Mouse (Mus musculus): ENCODE measurements around the gene Paox. TPM values are rescaled to one million over a fixed set of nuclear protein-coding genes. Genes with fewer than 3 reads are reported as not detected.

Paox gene
- polyA plus RNA-seq, 1 experiment from 2014 or later: 29.8 TPM

DNA sequence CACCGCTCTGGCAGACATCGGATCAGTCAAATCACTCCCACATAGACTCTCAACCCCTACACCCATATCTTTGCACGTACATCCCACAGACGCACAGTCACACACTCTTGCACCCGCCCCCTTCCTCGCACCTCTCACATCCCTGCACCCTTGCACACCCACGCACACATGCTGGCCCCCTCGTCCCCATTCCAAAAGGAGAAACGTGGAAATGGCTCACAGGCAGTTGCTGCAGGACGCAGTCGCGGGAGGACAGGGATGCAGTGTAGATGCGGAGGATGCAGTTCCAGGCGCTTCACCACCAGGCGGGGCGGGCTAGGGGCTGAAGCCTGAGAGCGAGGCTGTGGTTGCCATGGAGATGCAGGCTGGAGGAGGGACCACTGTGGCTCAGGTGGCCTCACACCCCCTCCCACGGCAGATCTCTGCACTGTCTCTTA lies 33.3 kb upstream of the Paox start, which contains the start of gene Caly:
Gene Caly (minus strand): TSS at position 307 of the 437 bp plus-strand sequence.
- Histone ChIP-seq H3K9ac (replicated peaks; ENCODE audit: low read depth, low read length) (no peak within 1 kb of the TSS), H3K4me2 (replicated peaks; ENCODE audit: low read depth, low read length) (no peak within 1 kb of the TSS), H3K4me1 (ENCODE audit: control insufficient read depth, insufficient read depth, low read length) (no peaks in the 10 kb centered on the region), H3K9me3 (ENCODE audit: control insufficient read depth, low read depth, low read length) (no peaks in the 10 kb centered on the region), H3K27me3 (ENCODE audit: control insufficient read depth, insufficient read depth, low read length) (peaks cover 12% of the 10 kb centered on the region), H3K27ac (ENCODE audit: low read length) (no peak within 1 kb of the TSS), H3K36me3 (ENCODE audit: control insufficient read depth, insufficient read depth, low read length) (no peaks in the 10 kb centered on the region), H3K4me3 (ENCODE audit: low read depth, low read length) (no peak within 1 kb of the TSS)
- 7% methylated on average over 18 of the region's 18 CpGs for WGBS
- peak; percentile 66; the same call in 1 of the 2 replicates for ATAC-seq (ENCODE audit: insufficient number of reproducible peaks, insufficient read depth, low FRiP score, low read depth)

DNA sequence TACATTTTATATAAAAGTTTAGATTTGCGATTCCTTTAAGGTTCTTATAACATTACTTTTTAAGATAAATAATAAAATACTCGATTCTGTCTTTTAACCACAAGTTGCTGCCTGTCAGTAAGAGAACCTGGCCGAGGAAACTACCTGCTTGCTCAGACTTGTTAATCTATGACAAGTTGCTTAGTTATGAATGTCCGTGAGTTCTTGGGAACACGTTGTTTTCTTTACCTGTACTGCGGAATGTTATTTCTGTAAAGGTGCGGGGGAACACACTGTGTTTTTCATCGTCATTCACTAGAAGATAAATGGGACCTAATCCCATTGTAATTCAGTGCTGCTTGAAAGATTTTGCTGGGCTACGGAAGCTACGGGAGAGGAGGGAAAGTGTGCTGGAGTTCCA lies 25.0 kb upstream of the Paox start:
- Histone ChIP-seq H3K27ac (ENCODE audit: low read length) (no peak overlapping the region), H3K36me3 (ENCODE audit: control insufficient read depth, insufficient read depth, low read length) (no peaks in the 10 kb centered on the region), H3K9me3 (ENCODE audit: control insufficient read depth, low read depth, low read length) (no peaks in the 10 kb centered on the region), H3K27me3 (ENCODE audit: control insufficient read depth, insufficient read depth, low read length) (no peaks in the 10 kb centered on the region), H3K4me1 (ENCODE audit: control insufficient read depth, insufficient read depth, low read length) (peaks cover 5% of the 10 kb centered on the region; the same call in 1 of the 2 replicates), H3K9ac (replicated peaks; ENCODE audit: low read depth, low read length) (no peak overlapping the region), H3K4me2 (replicated peaks; ENCODE audit: low read depth, low read length) (no peak overlapping the region), H3K4me3 (ENCODE audit: low read depth, low read length) (no peak overlapping the region)
- no peak for ATAC-seq (ENCODE audit: insufficient number of reproducible peaks, insufficient read depth, low FRiP score, low read depth)
- WGBS: 64% methylated on average over 10 of the region's 10 CpGs

DNA sequence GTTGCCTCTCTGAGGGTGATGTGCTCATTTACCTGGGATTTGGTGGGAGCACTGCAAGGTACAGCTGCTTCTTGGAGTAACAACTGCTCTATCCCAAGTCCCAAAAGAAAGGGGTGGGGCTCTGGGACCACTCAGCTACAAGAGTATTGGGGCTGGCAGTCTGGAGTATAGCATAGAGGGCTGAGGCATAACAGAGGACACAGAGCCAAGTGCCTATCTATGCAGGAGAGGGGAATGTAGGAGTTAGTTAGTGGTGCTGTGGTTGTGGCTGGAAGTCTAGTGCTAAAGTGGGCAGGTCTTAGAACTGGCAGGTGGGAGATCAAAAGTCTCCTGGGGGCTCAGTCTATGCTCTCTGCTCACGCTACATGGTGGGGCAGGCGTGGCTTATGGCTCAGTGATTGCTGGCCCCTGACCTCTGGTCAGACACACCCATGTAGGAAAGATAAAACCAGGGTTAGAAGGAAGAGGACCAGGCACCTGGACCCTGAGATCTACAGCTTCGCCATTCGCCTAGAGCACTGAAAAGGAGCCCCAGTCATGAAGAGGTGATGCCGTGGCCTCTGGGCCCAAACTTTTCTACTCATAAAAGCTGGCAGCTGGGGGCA lies 22.6 kb upstream of the Paox start, which contains the start of gene Prap1:
Gene Prap1 (plus strand): TSS at position 472 of the 605 bp plus-strand sequence.
- no peak for ATAC-seq (ENCODE audit: insufficient number of reproducible peaks, insufficient read depth, low FRiP score, low read depth)
- no peak within 1 kb of the TSS for H3K4me2 ChIP-seq (replicated peaks; ENCODE audit: low read depth, low read length)
- no peak within 1 kb of the TSS for H3K27ac ChIP-seq (ENCODE audit: low read length)

DNA sequence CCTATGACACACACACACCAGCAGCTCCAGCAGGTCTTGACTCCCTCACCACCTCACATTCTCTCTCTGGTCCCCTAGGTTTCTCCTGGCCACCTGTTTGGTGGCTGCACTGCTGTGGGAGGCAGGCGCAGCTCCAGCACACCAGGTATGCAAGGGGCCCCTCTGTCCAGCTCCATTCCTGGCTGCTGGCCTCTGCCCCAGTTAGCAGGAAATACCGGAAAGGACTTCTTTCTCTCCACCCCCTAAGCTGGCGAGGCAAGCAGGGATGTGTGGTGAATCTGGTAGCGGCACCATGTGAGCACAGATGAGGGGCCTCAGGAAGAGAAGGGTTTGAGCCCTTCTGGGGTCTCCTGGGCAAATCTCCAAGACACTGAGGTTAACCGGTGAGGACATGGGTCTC lies 20.6 kb upstream of the Paox start:
- 46% methylated on average over 5 of the region's 5 CpGs for WGBS
- no peaks in the 10 kb centered on the region for H3K27me3 ChIP-seq (ENCODE audit: control insufficient read depth, insufficient read depth, low read length)
- no peak overlapping the region for H3K4me2 ChIP-seq (replicated peaks; ENCODE audit: low read depth, low read length)
- ATAC-seq (ENCODE audit: insufficient number of reproducible peaks, insufficient read depth, low FRiP score, low read depth): 0 out of 2 replicates have a peak, but pooled peaks have one; percentile 19
- no peaks in the 10 kb centered on the region for H3K36me3 ChIP-seq (ENCODE audit: control insufficient read depth, insufficient read depth, low read length)
- H3K4me1 ChIP-seq (ENCODE audit: control insufficient read depth, insufficient read depth, low read length): peaks cover 5% of the 10 kb centered on the region; the same call in 1 of the 2 replicates
- no peak overlapping the region for H3K9ac ChIP-seq (replicated peaks; ENCODE audit: low read depth, low read length)
- H3K9me3 ChIP-seq (ENCODE audit: control insufficient read depth, low read depth, low read length): no peaks in the 10 kb centered on the region
- no peak overlapping the region for H3K27ac ChIP-seq (ENCODE audit: low read length)
- H3K4me3 ChIP-seq (ENCODE audit: low read depth, low read length): no peak overlapping the region

More for the DNA sequence above, 22.6 kb upstream of the Paox start, which contains the start of gene Prap1:
- no peak within 1 kb of the TSS for H3K9ac ChIP-seq (replicated peaks; ENCODE audit: low read depth, low read length)
- 60% methylated on average over 5 of the region's 5 CpGs for WGBS
- no peaks in the 10 kb centered on the region for H3K36me3 ChIP-seq (ENCODE audit: control insufficient read depth, insufficient read depth, low read length)
- H3K9me3 ChIP-seq (ENCODE audit: control insufficient read depth, low read depth, low read length): no peaks in the 10 kb centered on the region
- no peaks in the 10 kb centered on the region for H3K27me3 ChIP-seq (ENCODE audit: control insufficient read depth, insufficient read depth, low read length)
- H3K4me3 ChIP-seq (ENCODE audit: low read depth, low read length): no peak within 1 kb of the TSS
- peaks cover 5% of the 10 kb centered on the region; the same call in 1 of the 2 replicates for H3K4me1 ChIP-seq (ENCODE audit: control insufficient read depth, insufficient read depth, low read length)

DNA sequence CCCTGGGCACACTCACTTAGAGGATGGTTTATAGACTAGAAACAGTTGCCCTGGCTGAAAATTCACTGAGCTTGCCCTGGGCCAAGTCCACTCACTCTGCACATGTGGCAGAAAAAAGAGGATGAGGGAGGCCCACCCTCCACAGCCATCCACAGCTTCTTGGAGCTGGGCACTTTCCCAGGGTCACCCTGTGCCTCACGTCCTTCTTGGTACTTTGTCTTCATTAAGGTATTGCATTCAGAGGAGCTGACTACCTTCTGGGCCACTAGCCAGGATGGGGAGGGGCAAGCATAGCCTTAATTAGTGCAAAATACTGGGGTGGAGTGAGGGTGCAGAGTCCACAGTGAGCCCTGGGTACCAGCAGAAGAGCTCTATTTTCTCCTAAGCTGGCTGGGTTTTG lies 20.0 kb upstream of the Paox start:
- H3K4me3 ChIP-seq (ENCODE audit: low read depth, low read length): no peak overlapping the region
- H3K9ac ChIP-seq (replicated peaks; ENCODE audit: low read depth, low read length): no peak overlapping the region
- peaks cover 5% of the 10 kb centered on the region; the same call in 1 of the 2 replicates for H3K4me1 ChIP-seq (ENCODE audit: control insufficient read depth, insufficient read depth, low read length)
- WGBS: 29% methylated on average over 1 of the region's 1 CpGs
- no peaks in the 10 kb centered on the region for H3K9me3 ChIP-seq (ENCODE audit: control insufficient read depth, low read depth, low read length)
- ATAC-seq (ENCODE audit: insufficient number of reproducible peaks, insufficient read depth, low FRiP score, low read depth): no peak
- no peak overlapping the region for H3K4me2 ChIP-seq (replicated peaks; ENCODE audit: low read depth, low read length)
- H3K27ac ChIP-seq (ENCODE audit: low read length): no peak overlapping the region
- H3K27me3 ChIP-seq (ENCODE audit: control insufficient read depth, insufficient read depth, low read length): no peaks in the 10 kb centered on the region
- no peaks in the 10 kb centered on the region for H3K36me3 ChIP-seq (ENCODE audit: control insufficient read depth, insufficient read depth, low read length)

DNA sequence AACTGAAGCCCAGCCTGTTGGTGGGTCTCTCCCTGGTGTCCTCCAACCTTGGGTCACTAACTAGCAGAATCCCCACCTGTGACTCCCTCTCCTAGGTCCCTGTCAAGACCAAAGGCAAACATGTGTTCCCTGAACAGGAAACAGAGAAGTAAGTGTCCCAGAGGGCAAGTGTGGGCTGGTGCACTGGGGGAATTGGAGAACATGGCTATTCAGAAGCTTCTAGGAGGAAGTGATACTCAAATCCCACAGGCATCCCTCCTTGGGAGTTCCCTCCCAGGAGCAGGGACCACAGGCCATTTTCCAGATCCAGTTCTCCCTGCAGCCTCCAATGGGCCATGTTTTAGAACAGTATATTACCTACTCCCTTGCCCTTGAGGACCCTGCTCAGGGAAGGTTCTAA lies 19.5 kb upstream of the Paox start:
- Histone ChIP-seq H3K27ac (ENCODE audit: low read length) (no peak overlapping the region), H3K4me1 (ENCODE audit: control insufficient read depth, insufficient read depth, low read length) (peaks cover 5% of the 10 kb centered on the region; the same call in 1 of the 2 replicates), H3K36me3 (ENCODE audit: control insufficient read depth, insufficient read depth, low read length) (no peaks in the 10 kb centered on the region), H3K4me3 (ENCODE audit: low read depth, low read length) (no peak overlapping the region), H3K9me3 (ENCODE audit: control insufficient read depth, low read depth, low read length) (no peaks in the 10 kb centered on the region), H3K9ac (replicated peaks; ENCODE audit: low read depth, low read length) (no peak overlapping the region), H3K27me3 (ENCODE audit: control insufficient read depth, insufficient read depth, low read length) (no peaks in the 10 kb centered on the region), H3K4me2 (replicated peaks; ENCODE audit: low read depth, low read length) (no peak overlapping the region)
- ATAC-seq (ENCODE audit: insufficient number of reproducible peaks, insufficient read depth, low FRiP score, low read depth): no peak

DNA sequence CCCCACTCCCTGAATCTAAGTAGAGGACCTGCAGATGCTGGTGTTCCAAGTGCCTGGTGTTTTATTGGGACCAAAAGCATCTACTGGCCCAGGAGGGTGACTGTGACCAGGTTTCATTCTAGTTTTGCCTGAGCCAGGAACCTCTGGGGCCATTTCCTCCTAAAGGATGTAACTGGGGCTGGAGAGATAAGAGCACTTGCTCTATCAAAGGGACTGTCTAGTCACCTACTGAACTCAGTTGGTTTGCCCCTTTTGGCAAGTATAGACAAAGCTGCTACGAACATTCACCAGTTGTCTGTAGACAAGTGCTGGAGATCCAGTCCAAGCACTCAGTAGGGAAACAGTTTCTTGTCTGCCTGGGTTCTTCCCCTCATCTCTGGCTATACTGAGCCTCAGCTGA lies 17.1 kb upstream of the Paox start:
- H3K27ac ChIP-seq (ENCODE audit: low read length): no peak overlapping the region
- no peak overlapping the region for H3K4me2 ChIP-seq (replicated peaks; ENCODE audit: low read depth, low read length)
- H3K36me3 ChIP-seq (ENCODE audit: control insufficient read depth, insufficient read depth, low read length): no peaks in the 10 kb centered on the region
- H3K4me3 ChIP-seq (ENCODE audit: low read depth, low read length): no peak overlapping the region
- H3K27me3 ChIP-seq (ENCODE audit: control insufficient read depth, insufficient read depth, low read length): no peaks in the 10 kb centered on the region
- ATAC-seq (ENCODE audit: insufficient number of reproducible peaks, insufficient read depth, low FRiP score, low read depth): no peak
- H3K9ac ChIP-seq (replicated peaks; ENCODE audit: low read depth, low read length): no peak overlapping the region
- no peaks in the 10 kb centered on the region for H3K9me3 ChIP-seq (ENCODE audit: control insufficient read depth, low read depth, low read length)
- WGBS: 88% methylated on average over 1 of the region's 1 CpGs
- H3K4me1 ChIP-seq (ENCODE audit: control insufficient read depth, insufficient read depth, low read length): peaks cover 5% of the 10 kb centered on the region; the same call in 1 of the 2 replicates

DNA sequence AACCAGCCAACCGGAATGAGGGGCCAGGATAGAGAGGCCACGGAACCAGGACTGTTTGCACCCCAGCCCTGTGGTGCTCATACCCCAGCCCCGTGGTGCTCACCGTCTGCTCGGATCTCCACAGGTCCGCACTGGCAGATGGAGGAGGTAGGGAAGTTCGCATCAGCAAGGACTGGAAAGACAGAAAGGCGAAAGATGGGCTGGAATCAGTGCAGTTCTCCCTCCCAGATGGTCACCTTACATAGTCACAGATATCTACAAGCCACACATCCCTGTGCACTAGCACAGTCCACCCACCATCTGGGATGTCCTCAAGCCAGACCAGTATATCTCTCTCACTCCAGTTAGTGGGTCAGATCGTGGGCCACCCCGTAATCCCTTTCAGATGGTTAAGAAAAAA lies 14.1 kb upstream of the Paox start:
- WGBS: 80% methylated on average over 10 of the region's 10 CpGs
- Histone ChIP-seq H3K36me3 (ENCODE audit: control insufficient read depth, insufficient read depth, low read length) (peaks cover 11% of the 10 kb centered on the region; the same call in 1 of the 2 replicates), H3K4me3 (ENCODE audit: low read depth, low read length) (peak overlapping the region; percentile 33; the same call in 1 of the 2 replicates), H3K4me1 (ENCODE audit: control insufficient read depth, insufficient read depth, low read length) (no peaks in the 10 kb centered on the region), H3K9me3 (ENCODE audit: control insufficient read depth, low read depth, low read length) (no peaks in the 10 kb centered on the region), H3K4me2 (replicated peaks; ENCODE audit: low read depth, low read length) (peak overlapping the region; percentile 76), H3K27me3 (ENCODE audit: control insufficient read depth, insufficient read depth, low read length) (no peaks in the 10 kb centered on the region), H3K9ac (replicated peaks; ENCODE audit: low read depth, low read length) (peak overlapping the region; percentile 25; the same call in 1 of the 2 replicates), H3K27ac (ENCODE audit: low read length) (no peak overlapping the region)
- no peak for ATAC-seq (ENCODE audit: insufficient number of reproducible peaks, insufficient read depth, low FRiP score, low read depth)
